Mouse (Mus musculus) adrenal gland, postnatal 36 days (tissue): ENCODE measurements around the gene Cirbp. TPM values are rescaled to one million over a fixed set of nuclear protein-coding genes. Genes with fewer than 3 reads are reported as not detected.
"Not testable (repeated sequence)": the region's sequence is repeated elsewhere in the genome, so short reads cannot be mapped to it uniquely, and the experiment has no call there.

ENCODE experiments used
- DNase-seq, 2 experiments: peaks; one replicate each; pipeline ENCODE4 v3.0.0; 2021; ENCODE audit warnings: mixed read lengths in 1 of 2
- total RNA-seq, 2 experiments: library from RNA; stranded (reverse); gene quantifications; 2 replicates each; pipeline ENCODE4 v1.2.3; 2021

Cirbp gene
- total RNA-seq, 2 experiments from 2014 or later = 35.0 to 104 TPM

DNA sequence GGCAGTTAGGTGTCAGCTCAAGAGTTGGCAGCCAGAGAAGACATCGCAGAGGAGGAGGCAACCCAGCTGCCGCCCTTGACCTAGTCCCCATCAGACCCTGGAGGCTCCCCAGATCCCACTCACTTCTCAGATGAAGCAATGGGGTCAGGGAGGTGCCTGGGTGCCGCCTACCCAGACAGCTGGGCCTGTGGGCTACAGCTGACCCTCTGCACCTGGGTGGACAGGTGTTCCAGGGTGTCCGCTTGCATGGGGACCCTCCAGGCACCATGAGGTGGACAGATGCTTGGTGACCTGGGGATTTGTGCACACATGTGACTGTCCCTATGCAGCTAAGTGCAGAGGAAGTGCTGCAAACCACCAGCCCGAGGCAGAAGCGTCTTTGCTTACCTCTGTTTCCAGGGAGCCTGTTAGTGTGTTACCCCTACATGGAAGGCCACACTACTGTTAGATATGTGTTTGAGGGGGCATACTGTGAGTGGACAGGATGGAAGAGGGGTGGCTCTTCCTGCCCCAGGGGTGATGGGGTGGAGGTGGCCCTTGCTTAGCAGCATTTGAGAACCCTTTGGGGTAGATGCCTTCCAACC lies 3.0 kb upstream of the Cirbp start:
- DNase-seq = no peak

DNA sequence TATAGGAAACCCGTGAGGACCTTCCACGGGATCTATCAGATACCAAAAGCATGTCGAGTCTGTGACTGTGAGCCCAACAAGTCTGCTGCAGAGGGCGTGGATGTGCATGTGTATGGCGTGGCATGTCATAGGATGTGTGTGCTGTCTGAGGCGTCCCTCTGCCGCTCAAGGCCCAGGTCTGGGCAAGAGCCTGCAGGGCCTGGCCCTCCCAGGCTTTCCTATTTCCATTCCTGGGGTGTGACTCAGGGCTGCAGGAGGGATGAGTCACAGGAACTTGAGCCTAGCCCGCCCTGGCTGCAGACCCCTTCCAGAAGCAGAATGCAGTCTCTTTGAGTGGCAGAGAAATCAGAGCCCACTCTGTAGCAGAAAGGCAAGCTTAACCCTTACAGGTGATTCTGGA lies 2.1 kb upstream of the Cirbp start:
- peak; percentile 84 to 86 for DNase-seq

DNA sequence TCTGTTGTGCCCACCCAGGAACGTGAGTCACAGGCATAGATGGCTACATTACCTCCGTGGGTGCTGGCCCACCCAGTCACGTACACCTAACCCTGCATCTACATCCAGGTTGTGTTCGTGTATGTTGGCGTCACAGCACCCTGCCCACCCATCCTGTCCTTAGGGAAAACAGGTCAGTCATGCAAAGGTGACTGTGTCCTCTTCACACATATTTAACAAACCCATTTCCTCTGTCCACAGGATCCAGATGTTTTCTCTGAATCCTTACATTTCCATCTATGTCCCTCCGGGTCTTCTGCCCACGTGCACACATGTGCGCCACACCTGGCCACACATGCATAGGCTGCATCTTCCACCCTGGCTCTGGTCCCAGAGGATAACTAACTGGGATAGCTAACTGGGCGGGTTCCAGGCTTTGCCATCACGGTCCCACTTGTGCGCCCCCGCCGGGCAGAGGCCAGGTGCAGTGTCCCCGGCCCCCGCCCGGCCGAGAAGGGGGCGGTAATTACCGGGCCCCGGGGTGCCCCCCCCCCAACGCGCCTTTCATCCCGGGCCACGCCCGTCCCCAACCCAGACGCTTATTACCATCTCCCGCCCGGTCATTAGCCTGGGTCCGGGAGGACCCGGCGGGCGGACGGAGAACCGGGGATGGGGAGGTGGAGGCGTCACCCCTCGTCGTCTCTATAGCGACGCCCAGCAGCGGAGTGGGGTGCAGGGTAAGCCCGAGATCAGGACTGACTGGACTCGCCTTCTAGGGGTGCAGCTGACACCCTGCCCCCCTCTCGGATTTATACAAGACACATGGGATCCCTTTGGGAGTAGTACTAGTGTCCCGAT lies 1.4 kb upstream of the Cirbp start:
- peak in 1 of 2 experiments; percentile 47 for DNase-seq

DNA sequence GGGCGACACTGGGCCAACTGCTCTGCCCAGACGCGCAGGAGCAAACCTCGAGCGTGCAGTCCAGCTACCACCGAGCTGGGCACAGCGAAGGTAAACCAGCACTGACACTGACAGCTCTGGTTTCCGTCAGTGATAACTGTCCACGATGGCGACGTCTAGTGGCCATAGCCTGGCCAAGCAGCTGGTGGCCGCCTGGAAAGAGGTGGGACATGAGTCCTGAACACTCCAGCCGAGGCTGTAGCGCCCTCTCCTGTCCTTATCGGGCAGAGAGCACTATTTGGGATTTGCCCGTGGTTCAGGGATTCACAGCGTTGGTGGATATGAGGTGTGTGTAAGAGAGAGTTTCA lies 814 bp upstream of the Cirbp start:
- DNase-seq = peak; percentile 97

GRCm38 (mm10) chr10:80166136-80166535 lies 351 bp downstream of the Cirbp start:
- DNase-seq = not testable (repeated sequence)

GRCm38 (mm10) chr10:80167460-80168037 lies 1.8 kb downstream of the Cirbp start:
- DNase-seq = peak; percentile 98

- peak; percentile 95 to 97 for DNase-seq
Observed at GRCm38 (mm10) chr10:80168038-80168661, 2.4 kb downstream of the Cirbp start.

GRCm38 (mm10) chr10:80169070-80169469 lies 3.3 kb downstream of the Cirbp start:
- no peak for DNase-seq

GRCm38 (mm10) chr10:80169651-80170050 lies 3.9 kb downstream of the Cirbp start:
- DNase-seq = no peak

DNA sequence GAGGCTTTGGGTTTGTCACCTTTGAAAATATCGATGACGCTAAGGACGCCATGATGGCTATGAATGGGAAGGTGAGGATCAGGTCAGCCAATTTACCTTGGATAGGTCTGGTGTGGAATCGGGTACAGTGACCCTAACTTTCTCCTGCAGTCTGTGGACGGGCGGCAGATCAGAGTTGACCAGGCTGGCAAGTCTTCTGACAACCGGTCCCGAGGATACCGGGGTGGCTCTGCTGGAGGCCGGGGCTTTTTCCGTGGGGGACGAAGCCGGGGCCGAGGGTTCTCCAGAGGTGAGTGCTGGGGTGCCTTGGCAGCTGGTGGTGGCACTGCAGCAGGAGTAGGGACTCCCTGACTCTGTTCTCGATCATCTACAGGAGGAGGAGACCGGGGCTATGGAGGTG lies 4.3 kb downstream of the Cirbp start:
- DNase-seq = no peak

GRCm38 (mm10) chr10:80170601-80171021 lies 4.8 kb downstream of the Cirbp start:
- no peak for DNase-seq

DNA sequence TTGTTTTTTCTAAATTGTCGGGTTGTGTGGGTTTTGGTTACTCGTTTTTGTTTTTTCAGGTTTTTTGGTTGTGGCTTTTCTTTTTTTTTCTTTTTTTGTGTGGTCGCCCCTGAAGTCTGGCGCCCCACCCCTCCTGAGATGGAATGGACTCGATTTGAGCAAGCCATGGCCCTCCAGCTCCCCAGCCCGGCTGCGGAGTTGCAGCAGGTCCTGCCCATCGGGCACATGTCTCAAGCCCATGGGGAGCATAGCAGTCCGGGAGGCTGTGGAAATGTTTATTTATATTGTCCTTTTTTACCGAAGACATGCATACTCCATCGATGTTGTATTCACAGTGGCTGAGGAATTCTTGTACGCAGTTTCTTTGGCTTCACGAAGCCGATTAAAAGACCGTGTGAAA lies 5.5 kb downstream of the Cirbp start:
- no peak for DNase-seq

- no peak for DNase-seq
Observed at GRCm38 (mm10) chr10:80171760-80172526, 6.2 kb downstream of the Cirbp start.

DNA sequence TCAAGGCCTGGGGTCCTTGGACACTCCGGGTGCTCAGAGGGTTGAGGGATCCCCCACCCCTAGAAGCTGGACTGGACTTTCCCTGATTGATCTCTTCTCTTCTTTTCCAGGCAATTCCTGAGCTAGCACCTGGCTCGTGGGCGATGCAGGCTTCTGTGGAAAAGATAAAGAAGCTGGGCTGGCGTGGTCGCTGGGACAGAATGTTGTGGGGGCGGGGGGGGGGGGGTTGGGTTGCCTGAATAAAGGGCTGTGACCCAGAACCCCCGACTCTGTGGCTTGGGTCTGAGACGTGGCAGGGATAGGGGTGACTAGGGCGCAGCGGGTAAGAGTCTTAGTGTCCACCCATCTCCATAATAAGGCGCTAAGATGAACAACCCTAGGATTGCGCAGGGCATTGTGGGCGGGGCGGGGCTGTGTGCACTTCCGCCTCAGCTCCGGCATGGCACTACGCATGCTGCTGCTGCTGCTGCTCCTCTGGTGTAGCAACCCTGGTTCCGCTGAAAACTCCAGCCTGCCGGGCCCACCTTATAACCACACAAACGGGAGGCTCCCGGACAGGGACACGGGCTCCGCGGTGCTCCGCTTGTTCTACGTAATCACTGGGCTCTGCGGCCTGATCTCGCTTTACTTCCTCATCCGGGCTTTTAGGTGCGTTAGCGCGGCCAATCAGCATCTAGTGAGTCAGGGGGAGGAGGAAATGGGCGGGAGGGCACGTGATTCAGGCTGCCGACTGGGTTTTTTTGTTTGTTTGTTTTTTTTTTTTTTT lies 6.9 kb downstream of the Cirbp start, which contains the start of gene 1600002K03Rik:
TSS of gene 1600002K03Rik (plus strand) at position 418 of the 766 bp plus-strand sequence.
- peak; percentile 89 to 93 for DNase-seq

DNA sequence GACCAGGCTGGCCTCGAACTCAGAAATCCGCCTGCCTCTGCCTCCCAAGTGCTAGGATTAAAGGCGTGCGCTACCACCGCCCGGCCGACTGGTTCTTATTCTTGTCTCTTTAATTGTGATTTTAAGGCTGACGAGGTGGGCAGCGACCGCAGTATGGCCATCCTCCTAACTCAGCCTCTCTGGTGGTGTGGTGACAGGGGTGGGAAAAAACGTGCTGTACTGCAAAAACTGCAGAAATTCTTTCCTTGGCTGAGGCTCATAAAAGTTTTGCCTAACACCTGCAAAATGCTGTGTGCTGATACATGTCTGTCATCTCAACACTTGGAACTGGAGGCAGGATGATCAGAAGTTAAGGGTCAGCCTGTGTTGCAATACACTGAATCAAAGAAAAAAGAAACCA lies 7.6 kb downstream of the Cirbp start:
- DNase-seq = no peak

DNA sequence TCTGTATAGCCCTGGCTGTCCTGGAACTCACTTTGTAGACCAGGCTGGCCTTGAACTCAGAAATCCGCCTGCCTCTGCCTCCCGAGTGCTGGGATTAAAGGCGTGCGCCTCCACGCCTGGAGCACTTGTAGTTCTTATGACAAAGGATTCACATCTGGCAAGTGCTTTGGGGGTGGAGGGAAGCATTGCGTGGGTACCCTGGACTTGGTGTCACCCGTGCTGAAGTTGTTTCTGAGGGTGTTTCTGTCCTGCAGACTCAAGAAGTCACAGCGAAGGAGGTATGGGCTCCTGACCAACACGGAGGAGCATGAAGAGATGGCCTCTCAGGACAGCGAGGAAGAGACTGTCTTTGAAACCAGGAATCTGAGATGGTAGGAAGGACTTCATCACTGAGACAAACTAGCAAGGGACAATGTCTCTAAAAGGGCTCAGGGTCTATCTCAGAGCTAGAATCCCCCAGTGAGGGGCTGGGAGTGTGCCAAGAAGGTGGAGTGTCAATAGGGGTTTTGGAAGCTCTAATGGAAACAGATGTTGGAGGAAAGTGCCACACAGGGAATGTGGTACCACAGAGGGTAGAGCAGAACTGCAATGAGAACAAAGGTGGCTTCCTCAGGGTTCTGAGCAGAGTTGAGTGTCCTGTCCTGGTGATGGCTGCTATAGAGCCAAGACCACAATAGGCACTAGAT lies 8.3 kb downstream of the Cirbp start:
- DNase-seq = no peak

GRCm38 (mm10) chr10:80174705-80175104 lies 8.9 kb downstream of the Cirbp start:
- peak in 1 of 2 experiments; percentile 68 for DNase-seq

GRCm38 (mm10) chr10:80175536-80176269 lies 9.9 kb downstream of the Cirbp start:
- peak in 1 of 2 experiments; percentile 60 for DNase-seq

DNA sequence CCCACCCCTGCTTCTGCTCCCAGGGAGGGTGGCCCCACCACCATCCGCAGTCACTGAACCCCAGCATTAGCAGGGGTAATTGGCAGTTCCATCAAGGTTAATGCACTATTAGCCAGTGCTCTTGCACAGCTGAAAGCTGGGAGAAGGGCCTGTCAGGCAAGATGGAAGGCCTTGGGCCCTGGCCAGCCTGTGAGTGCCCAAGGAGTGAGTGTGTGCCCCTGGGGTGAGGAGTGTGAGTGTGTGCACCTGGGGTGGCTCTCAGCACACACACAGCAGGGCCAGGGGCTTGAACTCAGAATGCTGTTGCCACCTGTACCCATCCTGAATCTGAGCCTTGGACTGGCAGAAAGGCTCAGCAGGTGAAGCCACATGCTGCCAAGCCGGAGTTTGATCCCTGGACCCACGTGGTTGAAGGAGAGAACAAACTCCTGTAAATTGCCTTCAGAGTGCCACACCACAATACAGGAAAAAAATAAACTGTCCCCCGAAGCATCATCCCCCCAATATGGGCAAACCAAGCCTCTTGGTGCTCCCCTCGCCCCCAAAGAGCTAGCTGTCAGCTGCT lies 10.6 kb downstream of the Cirbp start:
- DNase-seq = peak; percentile 60 to 76
